Mouse (Mus musculus): ENCODE measurements around the gene Gja3. TPM values are rescaled to one million over a fixed set of nuclear protein-coding genes. Genes with fewer than 3 reads are reported as not detected.
"Not testable (repeated sequence)": the region's sequence is repeated elsewhere in the genome, so short reads cannot be mapped to it uniquely, and the experiment has no call there.

Gja3 gene
- polyA plus RNA-seq, 1 experiment from 2014 or later: not detected

- ChIA-PET CTCF (no interaction called here), POLR2A (no interaction called here)
- in situ Hi-C loops (cut with MboI; ENCODE audit: low pct_unique_long_range_greater_than_20kb): no loop called here
- H3K27me3 ChIP-seq: peaks cover 48% of the 10 kb centered on the region
- no peak for TF ChIP-seq CTCF (IDR thresholded peaks at IDR 0.05)
- DNase-seq (ENCODE audit: low read depth, low spot score): no peak
- ATAC-seq: no peak
Measured at GRCm38 (mm10) chr14:57034926-57035498, 22.9 kb downstream of the Gja3 start.

DNA sequence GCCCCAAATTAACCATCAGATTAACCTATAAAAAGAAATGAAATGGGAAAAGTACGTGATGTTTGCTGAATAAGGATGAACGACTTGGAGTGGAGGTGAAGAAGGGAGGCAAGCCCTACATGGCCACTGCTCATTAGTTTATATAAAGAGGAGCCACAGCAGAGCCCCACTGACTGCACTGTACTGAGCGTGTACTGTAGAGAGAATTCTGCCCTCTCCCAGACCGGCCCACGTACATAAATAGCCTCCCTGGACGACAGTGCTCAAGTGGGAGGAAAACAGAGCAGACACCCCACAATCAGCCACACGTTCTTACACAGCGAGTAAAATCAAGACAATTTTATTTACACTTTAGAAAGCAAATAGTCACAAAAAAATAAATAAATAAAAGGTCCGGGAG is 23.8 kb downstream of the Gja3 start:
- ATAC-seq: no peak
- POLR2A ChIA-PET: no interaction called here

DNA sequence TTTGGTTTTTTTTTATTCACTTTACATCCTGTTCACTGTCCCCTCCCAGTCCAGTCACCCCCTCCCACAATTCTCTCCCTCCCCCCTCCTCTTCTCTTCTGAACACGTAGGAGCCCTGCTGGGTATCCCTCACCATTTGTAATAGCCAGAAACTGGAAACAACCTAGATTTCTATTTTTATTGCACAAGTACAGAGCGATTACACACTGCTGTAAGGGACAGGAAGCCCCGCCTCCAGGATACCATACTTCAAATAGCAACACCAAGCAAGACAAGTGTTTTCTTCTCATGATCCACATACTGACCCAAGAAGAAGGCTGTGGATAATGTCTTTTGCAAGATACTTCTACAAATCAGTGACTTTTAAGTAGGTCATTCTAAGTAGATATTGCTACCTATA is 25.1 kb downstream of the Gja3 start:
- in situ Hi-C loops (cut with MboI; ENCODE audit: low pct_unique_long_range_greater_than_20kb): no loop called here
- ChIA-PET CTCF (no interaction called here), POLR2A (no interaction called here)
- ATAC-seq: no peak
- DNase-seq (ENCODE audit: low read depth, low spot score): no peak
- TF ChIP-seq CTCF (IDR thresholded peaks at IDR 0.05): no peak
- peaks cover 45% of the 10 kb centered on the region for H3K27me3 ChIP-seq

More for the DNA sequence above, 23.8 kb downstream of the Gja3 start:
- no peak for TF ChIP-seq CTCF (IDR thresholded peaks at IDR 0.05)
- no peak for DNase-seq (ENCODE audit: low read depth, low spot score)
- H3K27me3 ChIP-seq: peaks cover 48% of the 10 kb centered on the region
- CTCF ChIA-PET: no interaction called here
- in situ Hi-C loops (cut with MboI; ENCODE audit: low pct_unique_long_range_greater_than_20kb): no loop called here

DNA sequence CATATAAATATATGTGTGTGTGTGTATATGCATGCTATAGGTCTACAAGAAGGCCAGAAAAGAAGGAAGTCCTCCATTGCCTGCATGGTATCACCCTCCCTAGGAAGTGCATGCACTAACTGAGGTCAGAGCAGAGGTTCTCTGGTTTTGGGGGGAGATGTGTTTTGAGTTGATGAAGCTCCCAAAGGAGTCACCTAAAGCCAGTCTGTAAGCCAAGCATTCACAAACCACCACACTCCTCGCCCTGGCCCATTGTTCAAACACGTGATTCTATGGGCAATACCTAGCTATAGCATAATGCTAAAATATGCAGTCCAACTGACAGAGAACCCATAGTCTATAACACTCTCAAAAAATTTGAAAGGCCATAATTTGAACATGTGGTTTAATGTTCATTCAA is 39.5 kb downstream of the Gja3 start:
- ChIA-PET CTCF (interaction anchor here (0.7 to 1.0 kb wide), 2 partner anchors 15 to 46 kb away, joined by 3 read pairs; no protein-coding TSS in a partner anchor), POLR2A (no interaction called here)
- ATAC-seq (no peak), DNase-seq (ENCODE audit: low read depth, low spot score) (no peak)
- no peaks in the 10 kb centered on the region for H3K27me3 ChIP-seq
- TF ChIP-seq CTCF (IDR thresholded peaks at IDR 0.05): no peak
- in situ Hi-C loops (cut with MboI; ENCODE audit: low pct_unique_long_range_greater_than_20kb): no loop called here

DNA sequence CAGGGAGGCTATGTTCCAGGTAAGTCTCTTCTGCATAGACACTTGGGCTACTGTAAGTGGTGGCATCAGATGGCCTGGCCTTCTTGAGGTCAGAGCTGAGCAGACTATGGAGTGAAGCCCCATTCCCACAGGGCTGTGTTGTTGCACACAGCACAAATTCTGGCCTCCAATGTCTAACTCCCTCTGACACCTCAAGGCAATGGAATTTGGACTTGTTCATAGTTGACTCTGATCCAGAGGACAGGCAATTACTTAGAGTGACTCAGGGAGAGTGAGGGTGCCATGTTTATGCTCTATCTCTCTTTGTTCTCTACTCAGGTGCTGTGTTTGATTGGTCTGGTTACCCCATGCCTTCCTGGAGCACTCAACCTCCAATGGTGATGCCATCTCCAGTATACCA is 41.1 kb downstream of the Gja3 start:
- in situ Hi-C loops (cut with MboI; ENCODE audit: low pct_unique_long_range_greater_than_20kb); CTCF ChIA-PET; ATAC-seq; DNase-seq (ENCODE audit: low read depth, low spot score); POLR2A ChIA-PET; H3K27me3 ChIP-seq: not testable (repeated sequence)

- DNase-seq (ENCODE audit: low read depth, low spot score) (no peak), ATAC-seq (no peak)
- in situ Hi-C loops (cut with MboI; ENCODE audit: low pct_unique_long_range_greater_than_20kb): no loop called here
- POLR2A ChIA-PET: no interaction called here
- H3K27me3 ChIP-seq: peaks cover 6% of the 10 kb centered on the region
- CTCF ChIA-PET: no interaction called here
- TF ChIP-seq CTCF (IDR thresholded peaks at IDR 0.05): no peak
Measured at GRCm38 (mm10) chr14:56988621-56989020, 69.3 kb downstream of the Gja3 start.

Other genes with a start within 250 kb of the Gja3 start
- 34.9 TPM for gene Zmym5, start 246.4 kb downstream of the Gja3 start, polyA plus RNA-seq (2021)
- 52.7 TPM for gene Zmym2, start 171.4 kb downstream of the Gja3 start, polyA plus RNA-seq (2021)
- 0.10 TPM for gene Gjb2, start 46.6 kb upstream of the Gja3 start, polyA plus RNA-seq (2021)
- gene Gm4491, start 57.8 kb upstream of the Gja3 start, polyA plus RNA-seq (2021): not detected
- gene Gjb6, start 75.5 kb upstream of the Gja3 start, polyA plus RNA-seq (2021): not detected

Measured in Patski (cell line).